Mouse (Mus musculus) CD4-positive helper T cell, adult 2 months (primary cell): ENCODE measurements at regions not wholly inside any gene's neighbourhood (a gene's known extent, or its start where the extent isn't known, plus 50 kb on each side); places are given as distances from the start of the nearest gene placed in this dataset.

Experiments
- DNase-seq: peaks from one replicate; pipeline ENCODE4 v3.0.0-alpha.2; 2012; ENCODE audit warnings: low read depth, missing footprints, low spot score

GRCm38 (mm10) chr14:99612114-99612513, 313.6 kb downstream of the Klf5 start:
- DNase-seq = no peak

DNA sequence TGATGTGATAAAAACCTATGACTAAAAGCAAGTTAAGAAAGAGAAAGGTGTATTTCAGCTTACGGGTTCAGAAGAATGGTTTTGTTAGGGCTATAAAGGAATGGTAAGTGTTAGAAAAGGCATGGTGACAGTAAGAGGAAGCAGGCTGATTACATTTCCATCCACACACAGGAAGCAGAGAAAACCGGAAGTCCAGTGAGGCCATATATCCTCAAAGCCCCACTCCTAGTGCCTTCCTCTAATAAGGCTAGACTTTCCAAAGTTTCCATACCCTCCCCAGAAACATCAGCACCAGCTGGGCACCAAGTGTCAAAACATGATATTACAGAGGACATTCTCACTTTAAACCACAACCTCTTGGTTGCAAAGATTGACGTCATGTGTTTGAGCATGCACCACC, 316.3 kb downstream of the Klf5 start:
- no peak for DNase-seq

- no peak for DNase-seq
Measured at GRCm38 (mm10) chr14:99616655-99617335, 318.3 kb downstream of the Klf5 start.

GRCm38 (mm10) chr14:99617374-99617773, 318.9 kb downstream of the Klf5 start:
- DNase-seq = no peak

- no peak for DNase-seq
Measured at GRCm38 (mm10) chr14:99621538-99621937, 323.0 kb downstream of the Klf5 start.

GRCm38 (mm10) chr14:99624380-99625327, 326.2 kb downstream of the Klf5 start:
- DNase-seq = no peak

DNA sequence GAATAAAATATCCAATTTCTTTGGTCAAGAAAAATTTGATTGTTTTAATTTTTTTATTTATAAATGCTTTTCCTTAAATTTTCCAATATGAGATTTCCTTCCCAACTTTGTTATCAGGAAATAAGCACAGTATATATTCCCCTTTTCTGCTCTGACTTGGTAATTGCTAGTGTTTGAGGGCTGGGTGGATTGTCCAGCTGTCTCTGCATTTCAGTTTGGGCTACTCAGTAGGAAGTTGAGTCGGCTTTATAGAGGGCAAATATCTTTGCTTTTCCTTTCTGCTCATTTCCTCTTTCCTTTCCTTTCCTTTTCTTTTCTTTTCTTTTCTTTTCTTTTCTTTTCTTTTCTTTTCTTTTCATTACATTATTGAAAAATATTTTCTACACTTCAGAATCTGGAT, 329.1 kb downstream of the Klf5 start:
- no peak for DNase-seq

- no peak for DNase-seq
Measured at GRCm38 (mm10) chr14:99631092-99631491, 332.6 kb downstream of the Klf5 start.

DNA sequence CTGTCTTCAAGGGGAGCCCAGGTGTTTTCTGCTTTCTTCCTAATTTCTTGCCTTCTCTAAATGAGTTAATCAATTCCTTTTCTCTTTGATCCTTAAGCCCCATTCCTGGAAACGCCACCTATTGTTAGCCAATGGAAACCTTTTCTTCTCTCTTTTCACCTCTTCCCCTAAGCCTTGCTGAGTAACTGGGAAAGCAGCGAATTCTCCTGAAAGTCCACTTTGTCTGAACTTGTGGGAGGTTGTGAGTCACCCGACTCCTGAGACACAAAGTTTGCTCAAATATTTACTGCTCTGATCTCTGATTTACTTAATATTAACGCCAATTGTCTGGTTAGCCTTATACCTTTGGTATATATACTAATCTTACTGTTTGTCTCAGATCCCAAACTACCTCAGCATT, 334.0 kb downstream of the Klf5 start:
- no peak for DNase-seq

DNA sequence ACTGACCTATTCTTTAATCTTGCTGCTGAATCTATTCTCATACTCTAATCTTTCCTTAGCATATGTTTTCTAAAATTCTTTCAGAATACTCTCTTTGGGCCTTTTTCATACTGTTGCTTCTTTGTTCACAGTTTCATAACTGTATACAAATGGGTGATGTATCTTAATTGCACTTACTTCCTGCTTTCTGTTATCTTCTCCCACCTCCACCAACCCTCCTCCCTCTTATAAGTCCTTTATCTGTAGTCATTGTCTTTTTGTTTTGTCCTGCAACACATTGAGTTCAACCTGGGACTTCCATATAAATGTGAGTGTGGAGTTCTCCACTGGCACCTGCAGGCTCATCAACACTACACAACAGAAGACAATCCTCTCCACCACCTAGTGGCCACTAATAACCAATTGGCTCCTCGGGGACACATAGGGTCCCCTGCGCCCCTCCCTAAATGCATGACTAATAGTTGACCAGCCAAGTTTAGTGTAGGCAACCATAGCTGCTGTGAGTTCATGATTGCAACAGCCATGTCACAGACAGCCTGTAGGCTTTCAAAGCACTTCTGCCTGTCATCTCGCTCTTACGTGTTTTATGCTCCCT, 337.2 kb downstream of the Klf5 start:
- DNase-seq = no peak

DNA sequence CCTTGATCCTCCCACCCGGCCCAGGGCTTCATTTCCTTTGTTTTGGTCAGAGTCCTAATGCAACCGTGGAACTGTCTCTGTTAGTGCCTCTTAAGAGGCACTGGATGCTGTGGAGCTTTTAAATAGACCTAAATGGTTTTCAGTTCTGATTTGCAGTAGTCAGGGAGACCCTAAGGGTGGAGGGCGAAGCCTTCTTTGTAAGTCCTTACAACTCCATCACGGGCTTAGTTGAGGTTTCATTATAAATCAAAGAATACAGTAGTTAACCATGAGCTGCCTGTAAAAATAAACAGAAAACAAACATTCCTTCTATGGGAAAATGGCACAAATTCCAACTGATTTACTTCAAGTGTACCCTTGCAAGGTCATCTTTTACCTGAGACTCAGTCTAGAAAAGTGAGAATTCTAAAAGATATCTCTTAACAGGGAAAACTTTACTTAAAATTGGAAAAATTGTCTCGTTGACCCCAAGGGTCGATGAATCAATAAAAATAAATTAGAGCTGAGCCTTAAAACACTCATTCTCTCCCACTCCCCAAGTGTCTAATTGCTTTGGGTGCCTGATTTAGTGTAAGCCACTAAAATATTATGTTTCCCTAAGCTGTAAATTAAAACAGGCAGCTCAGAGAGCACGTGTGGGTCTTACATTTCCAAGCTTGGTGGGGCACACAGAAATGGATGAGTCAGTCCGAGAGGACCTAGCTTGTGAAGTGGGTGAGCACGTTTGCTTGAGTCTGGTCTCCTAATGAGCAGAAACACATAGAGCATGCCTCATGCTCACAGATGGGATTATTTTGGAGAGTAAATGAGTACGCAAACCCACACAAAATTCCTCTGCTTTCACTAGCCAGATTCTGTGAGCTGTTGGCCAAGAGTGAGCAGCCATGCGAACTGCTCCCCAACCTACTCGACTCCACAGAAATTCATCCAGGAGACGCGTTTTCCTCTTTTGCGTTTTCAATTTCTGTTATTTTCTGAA, 343.3 kb downstream of the Klf5 start:
- DNase-seq = no peak

DNA sequence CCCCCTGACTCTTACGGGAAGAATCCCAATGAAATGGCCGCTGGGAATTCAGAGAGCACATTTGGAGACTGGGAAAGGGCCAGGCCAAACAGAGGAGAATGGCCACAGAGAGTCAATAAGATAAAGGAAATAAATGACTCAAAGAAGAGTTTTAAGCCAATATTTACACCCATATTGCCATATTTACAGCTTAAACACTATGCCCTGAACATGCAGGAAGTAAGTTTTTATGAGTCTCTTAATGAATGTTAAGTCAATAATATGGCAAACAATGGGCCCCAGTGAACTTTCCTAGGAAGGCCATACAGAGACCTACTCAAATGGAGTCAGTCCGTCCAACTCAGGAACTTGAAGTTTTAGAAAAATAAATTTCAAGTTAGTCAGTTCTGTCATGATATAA, 347.8 kb downstream of the Klf5 start:
- no peak for DNase-seq

- no peak for DNase-seq
Measured at GRCm38 (mm10) chr14:99674399-99674798, 375.9 kb downstream of the Klf5 start.

GRCm38 (mm10) chr14:99687062-99687806, 388.7 kb downstream of the Klf5 start:
- no peak for DNase-seq

DNA sequence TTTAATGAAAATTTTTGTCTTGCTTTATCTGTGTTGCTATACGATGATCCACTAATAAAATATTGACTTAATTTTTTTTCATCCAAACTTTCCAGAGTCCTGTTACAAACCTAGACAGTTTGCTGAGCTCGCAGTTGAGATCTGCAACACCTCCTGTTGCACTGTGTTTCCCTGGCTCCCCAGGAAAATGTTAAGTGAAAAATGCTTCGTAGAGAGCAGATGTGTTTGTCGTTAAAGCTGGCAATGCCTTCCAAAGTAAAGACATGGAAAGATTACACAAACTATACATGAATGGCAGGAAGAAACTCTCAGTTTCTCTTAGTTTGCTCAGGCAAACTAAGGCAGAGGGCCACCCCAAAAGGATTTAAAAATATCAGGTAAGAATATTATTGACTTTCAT, 389.9 kb downstream of the Klf5 start:
- no peak for DNase-seq

DNA sequence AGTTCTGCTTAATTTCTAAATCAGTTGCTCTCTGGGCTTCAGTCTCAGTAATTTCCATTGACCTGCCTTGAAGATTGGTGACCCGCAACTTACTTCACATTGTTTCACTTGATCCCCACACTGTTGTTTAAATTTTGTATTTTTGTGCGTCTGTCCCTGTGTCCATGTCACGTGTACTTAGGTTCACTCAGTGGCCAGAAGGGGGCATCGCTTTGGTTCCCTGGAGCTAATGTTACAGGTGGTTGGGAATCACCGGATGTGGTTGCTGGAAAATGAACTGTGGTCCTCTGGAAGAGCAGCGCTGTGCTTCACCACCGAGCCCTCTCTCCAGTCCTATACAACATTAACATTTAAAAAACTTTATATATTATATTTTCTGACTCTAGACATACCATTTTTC, 397.8 kb downstream of the Klf5 start:
- no peak for DNase-seq

DNA sequence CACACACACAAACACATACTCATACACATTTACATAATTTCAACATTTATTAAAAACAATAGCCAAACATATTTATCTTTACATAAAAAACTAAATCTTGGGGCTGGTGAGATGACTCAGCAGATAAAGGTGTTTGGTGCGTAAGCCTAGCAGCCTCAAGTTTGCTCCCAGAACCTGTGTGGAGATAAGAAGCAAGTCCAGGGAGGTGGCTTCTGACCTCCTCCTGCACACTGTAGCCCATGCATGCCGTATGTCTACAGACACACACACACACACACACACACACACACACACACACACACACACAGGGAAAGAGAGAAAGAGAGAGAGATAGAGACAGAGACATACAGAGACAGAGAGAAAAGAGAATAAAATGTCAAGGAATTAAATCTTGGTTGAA, 401.1 kb downstream of the Klf5 start:
- no peak for DNase-seq

DNA sequence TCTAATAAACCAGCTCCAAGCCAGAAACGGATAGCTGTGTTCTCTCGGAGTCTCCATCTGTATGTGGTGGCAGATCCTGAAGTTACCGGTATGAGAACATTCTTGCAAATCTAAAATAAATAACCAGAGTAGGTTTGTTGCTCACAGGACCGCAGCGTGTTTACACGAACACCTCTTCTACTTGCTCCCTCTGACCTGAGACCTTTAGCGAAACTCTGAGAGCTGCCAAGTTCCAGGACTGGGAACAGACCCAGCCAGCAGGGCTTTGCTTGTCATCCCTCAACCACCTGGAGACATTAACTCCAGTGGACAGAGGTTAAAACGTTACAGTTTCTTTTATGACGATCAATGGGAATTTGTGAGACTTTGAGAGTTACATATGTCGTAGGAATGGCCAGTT, 407.5 kb downstream of the Klf5 start:
- no peak for DNase-seq

- DNase-seq = no peak
Measured at GRCm38 (mm10) chr14:99708066-99708465, 409.6 kb downstream of the Klf5 start.

DNA sequence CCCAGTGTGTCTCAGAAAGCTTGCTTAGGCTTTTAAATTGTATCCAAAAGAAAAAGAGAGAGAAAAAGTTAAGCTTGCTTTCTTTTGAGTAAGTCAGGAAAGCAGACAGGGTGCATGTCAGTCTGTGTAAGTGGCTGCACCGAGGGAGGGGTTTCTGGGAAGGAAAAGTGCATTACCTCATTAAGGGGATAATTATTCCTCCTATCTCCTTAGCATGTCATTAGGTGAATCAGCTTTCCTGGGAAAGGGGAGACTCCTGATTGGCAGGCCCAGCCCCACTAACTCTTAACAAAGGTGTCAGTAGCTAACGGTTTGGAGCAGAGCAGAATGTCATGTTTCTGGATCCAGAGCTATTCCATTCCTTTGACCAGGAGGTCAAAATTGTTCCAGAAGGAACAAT, 411.3 kb downstream of the Klf5 start:
- DNase-seq = no peak
